Mouse (Mus musculus) bone marrow, adult 2 months (tissue): Measurements from ENCODE around the gene Tub. TPM values are rescaled to one million over a fixed set of nuclear protein-coding genes. Genes with fewer than 3 reads are reported as not detected.

Experiments
- H3K27ac ChIP-seq: fragments of 200-500 bp; 2 replicates; pipeline ENCODE4 v1.5.1; 2012; ENCODE audit warnings: low read depth, mild to moderate bottlenecking, control low read depth, inconsistent platforms, low read length; ENCODE audit not compliant: control insufficient read depth, poor library complexity, insufficient read depth
- H3K4me1 ChIP-seq: fragments of 200-500 bp; 2 replicates; pipeline ENCODE4 v1.6.1; 2011; ENCODE audit warnings: low read length; ENCODE audit not compliant: control insufficient read depth, insufficient read depth
- H3K4me3 ChIP-seq: fragments of 200-500 bp; replicated peaks from 2 replicates; pipeline ENCODE3; 2011; ENCODE audit warnings: mild to moderate bottlenecking, low read depth, low read length, control low read depth; ENCODE audit not compliant: control insufficient read depth
- CTCF ChIP-seq: fragments of 200-500 bp; IDR thresholded peaks from 2 replicates; pipeline ENCODE4 v1.5.1; 2011; ENCODE audit warnings: low read length, control low read depth; ENCODE audit not compliant: control insufficient read depth, insufficient read depth
- POLR2A ChIP-seq: fragments of 200-500 bp; IDR thresholded peaks from 2 replicates; pipeline ENCODE4 v1.6.1; 2011; ENCODE audit warnings: low read depth, mild to moderate bottlenecking, control low read depth, low read length, borderline replicate concordance; ENCODE audit not compliant: control insufficient read depth
- WGBS: fragments of 180-500 bp; shearing (Covaris S2); methylation state at CpG from one replicate; pipeline ENCODE4 v1.1.7; 2018; 5-methylcytosine and 5-hydroxymethylcytosine counted together
- polyA plus RNA-seq: library from polyadenylated mRNA; stranded (reverse); fragments of >200 nt; gene quantifications from 2 replicates; pipeline ENCODE4 v1.2.4, GENCODE M21; 2011; ENCODE audit warnings: low replicate concordance; ENCODE audit not compliant: missing spikeins, insufficient read depth, insufficient read length

The Tub gene
- polyA plus RNA-seq, 1 experiment, result 0.32 TPM

DNA sequence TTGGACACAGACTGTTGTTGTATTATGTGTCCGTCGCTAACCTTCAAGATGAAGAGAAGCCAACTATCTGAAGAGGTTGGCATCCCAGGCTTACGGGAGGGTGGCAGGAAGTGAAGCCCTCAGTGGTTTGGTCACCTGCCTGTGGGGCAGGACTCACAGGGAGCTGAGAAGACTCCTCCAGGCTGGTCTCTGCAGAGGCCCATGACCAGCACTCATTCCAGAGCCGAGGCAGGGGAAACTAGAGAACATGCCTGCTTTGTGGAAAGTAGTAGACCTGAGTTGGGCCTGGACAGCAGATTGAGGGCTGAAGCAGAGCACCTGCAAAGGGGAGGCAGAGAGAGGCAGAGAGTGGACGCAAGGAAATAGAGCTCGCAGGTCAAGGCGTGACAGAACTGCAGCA lies 14.7 kb upstream of the Tub start:
- 73% methylated on average over 7 of the region's 7 CpGs for WGBS
- Histone ChIP-seq H3K4me3 (peak overlapping the region; percentile 22), H3K4me1 (peaks cover 2% of the 10 kb centered on the region; the same call in 1 of the 2 replicates), H3K27ac (no peak overlapping the region)
- TF ChIP-seq POLR2A (no peak), CTCF (no peak)

DNA sequence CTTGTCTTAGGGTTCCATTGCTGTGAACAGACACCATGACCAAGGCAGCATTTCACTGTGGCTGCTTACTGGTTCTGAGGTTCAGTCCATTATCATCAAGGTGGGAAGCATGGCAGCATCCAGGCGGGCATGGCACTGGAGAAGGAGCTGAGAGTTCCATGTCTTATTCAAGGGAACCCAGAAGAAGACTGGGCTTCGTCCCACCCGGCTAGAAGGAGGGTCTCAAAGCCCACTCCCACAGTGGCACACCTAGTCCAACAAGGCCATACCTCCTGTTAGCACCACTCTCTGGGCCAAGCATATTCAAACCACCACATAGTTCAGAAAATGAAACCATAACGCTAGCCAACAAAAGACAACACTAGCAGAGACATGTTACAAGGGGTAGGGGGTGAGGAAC lies 13.5 kb upstream of the Tub start:
- 89% methylated on average over 4 of the region's 4 CpGs for WGBS
- peaks cover 2% of the 10 kb centered on the region; the same call in 1 of the 2 replicates for H3K4me1 ChIP-seq
- H3K4me3 ChIP-seq, result no peak overlapping the region
- no peak for TF ChIP-seq CTCF
- no peak for TF ChIP-seq POLR2A
- H3K27ac ChIP-seq, result no peak overlapping the region

DNA sequence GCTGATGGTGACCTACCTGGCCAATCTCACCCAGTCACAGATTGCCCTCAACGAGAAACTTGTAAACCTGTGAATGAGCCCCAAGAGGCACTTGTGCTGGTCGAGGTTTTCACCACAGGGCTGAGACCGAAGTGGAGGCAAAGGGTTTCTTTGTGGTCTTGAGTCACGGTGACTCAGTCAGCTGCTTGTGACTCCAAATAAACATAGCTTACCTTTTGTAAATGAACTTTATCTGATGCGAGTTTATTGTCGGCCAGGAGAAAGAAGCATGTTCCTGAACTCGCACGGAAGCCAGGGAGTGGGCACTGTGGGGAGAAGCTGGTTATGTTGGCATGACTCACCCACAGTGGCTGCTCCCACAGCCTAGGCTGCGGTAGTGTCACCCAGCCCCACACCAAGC lies 8.7 kb upstream of the Tub start:
- Histone ChIP-seq H3K27ac (no peak overlapping the region), H3K4me1 (no peaks in the 10 kb centered on the region), H3K4me3 (no peak overlapping the region)
- TF ChIP-seq POLR2A (no peak), CTCF (no peak)
- WGBS, result 84% methylated on average over 9 of the region's 9 CpGs

GRCm38 (mm10) chr7:108944002-108944401 lies 6.1 kb upstream of the Tub start:
- WGBS, result 0% methylated on average over 2 of the region's 2 CpGs
- no peaks in the 10 kb centered on the region for H3K4me1 ChIP-seq
- TF ChIP-seq POLR2A (no peak), CTCF (peak; percentile 39)

DNA sequence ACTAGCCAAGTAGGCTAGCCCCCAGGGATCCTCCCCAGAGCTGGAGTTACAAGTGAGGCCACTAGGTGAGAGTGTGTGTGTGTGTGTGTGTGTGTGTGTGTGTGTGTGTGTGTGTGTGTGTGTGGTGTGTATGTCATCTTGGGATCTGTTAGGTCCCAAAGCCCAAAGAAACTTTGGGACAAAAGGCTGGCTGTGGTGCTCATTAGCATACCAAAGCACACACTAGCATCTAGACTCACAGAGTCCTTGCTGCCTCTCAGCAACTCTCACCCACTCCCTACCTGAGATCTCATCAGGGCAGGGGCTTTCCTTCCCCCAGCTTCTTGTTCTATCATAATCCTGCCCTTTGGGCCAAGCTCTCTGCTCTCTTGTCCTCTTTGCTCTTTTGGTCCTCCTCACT lies 1.5 kb upstream of the Tub start:
- H3K27ac ChIP-seq, result no peak overlapping the region

More at GRCm38 (mm10) chr7:108944002-108944401, 6.1 kb upstream of the Tub start:
- H3K27ac ChIP-seq, result no peak overlapping the region
- no peak overlapping the region for H3K4me3 ChIP-seq

DNA sequence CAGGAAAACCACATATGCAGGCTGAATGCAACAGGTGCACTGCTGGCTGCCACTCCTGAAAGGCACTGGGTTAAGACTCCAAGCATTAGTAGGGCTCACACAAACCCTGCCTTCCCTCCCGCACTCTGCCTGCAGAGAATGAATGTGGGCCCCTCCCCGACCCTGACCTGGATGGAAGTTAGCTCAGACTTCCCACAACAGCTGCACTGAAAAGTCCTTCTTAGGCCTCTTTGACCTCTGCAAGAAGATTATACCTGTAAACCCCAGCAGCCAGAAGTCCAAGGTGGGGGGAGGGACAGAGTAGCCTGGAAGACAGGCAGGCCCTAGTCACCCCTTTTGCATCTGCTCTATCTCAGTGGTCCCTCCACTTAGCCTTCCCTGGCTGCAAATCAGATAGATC lies 837 bp upstream of the Tub start:
- Histone ChIP-seq H3K4me3 (no peak overlapping the region), H3K4me1 (no peaks in the 10 kb centered on the region), H3K27ac (no peak overlapping the region)
- no peak for TF ChIP-seq POLR2A
- TF ChIP-seq CTCF, result no peak
- 59% methylated on average over 2 of the region's 2 CpGs for WGBS

More for the DNA sequence above, 1.5 kb upstream of the Tub start:
- no peak overlapping the region for H3K4me3 ChIP-seq
- TF ChIP-seq CTCF (no peak), POLR2A (no peak)
- no peaks in the 10 kb centered on the region for H3K4me1 ChIP-seq

DNA sequence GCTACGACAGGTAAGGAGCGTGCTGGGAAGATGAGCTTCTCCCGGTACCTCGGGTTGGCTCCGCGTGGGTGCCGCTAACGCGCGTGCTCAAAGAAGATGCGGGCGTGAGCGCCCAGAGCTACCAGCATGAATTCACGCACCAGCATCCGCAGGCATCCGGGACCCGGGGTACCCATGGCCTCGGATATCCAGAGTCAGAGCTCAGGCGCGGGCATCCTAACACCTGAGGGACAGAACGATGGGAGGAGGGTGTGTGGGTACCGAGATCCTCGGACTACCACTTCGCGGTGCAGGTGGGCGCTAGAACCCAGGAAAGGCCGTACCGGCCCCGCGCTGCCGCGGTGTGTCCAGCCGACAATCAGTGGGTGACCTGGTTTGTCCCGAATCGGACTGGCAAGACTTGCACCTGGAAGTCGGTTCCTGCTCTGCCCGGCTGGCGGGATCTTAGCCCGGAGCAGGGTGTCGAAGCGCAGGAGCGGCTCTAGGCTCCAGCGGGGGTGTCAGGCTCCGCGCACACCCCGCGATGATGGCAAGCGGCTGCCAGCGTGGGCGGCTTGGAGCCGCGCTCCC lies 709 bp downstream of the Tub start:
- TF ChIP-seq CTCF (no peak), POLR2A (no peak)
- Histone ChIP-seq H3K4me1 (no peaks in the 10 kb centered on the region), H3K27ac (no peak overlapping the region; the same call in 1 of the 2 replicates), H3K4me3 (no peak overlapping the region)
- WGBS, result 2% methylated on average over 52 of the region's 52 CpGs

DNA sequence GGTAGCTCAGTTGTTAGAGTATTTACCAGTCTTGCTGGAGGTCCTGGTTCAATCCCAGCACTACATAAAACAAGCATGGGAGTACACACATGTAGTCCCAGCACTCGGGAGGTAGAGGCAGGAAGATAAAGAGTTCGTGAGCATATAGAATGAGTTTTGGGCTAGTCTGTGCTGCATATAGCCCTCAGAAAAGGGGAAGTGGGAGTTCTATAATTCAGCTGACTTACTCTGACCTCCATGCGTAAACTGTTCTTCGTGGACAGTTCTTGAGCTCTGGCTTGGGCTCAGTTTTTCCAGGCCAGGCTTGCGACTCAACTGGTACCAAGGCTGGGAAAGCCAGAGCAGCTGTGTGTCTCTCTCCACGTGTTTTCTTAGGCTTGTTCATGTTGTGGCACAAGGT lies 2.7 kb downstream of the Tub start:
- whole genome bisulfite sequencing, result 26% methylated on average over 6 of the region's 6 CpGs
- TF ChIP-seq POLR2A (no peak), CTCF (no peak)
- no peak overlapping the region for H3K4me3 ChIP-seq
- no peak overlapping the region for H3K27ac ChIP-seq
- no peaks in the 10 kb centered on the region for H3K4me1 ChIP-seq

- TF ChIP-seq CTCF (peak; percentile 49; the same call in 1 of the 2 replicates), POLR2A (no peak)
Observed at GRCm38 (mm10) chr7:108954185-108954584, 4.0 kb downstream of the Tub start.

More at GRCm38 (mm10) chr7:108954185-108954584, 4.0 kb downstream of the Tub start:
- WGBS, result 27% methylated on average over 4 of the region's 4 CpGs
- H3K4me1 ChIP-seq, result no peaks in the 10 kb centered on the region
- no peak overlapping the region for H3K4me3 ChIP-seq
- H3K27ac ChIP-seq, result no peak overlapping the region
